Mouse (Mus musculus) neutrophil, adult 65 days (primary cell): ENCODE data around the gene Wfdc18. TPM values are rescaled to one million over a fixed set of nuclear protein-coding genes. Genes with fewer than 3 reads are reported as not detected.

ENCODE experiments used
- total RNA-seq: library from RNA; stranded (reverse); gene quantifications from 2 replicates; pipeline ENCODE4 v1.2.4, GENCODE M21; 2023

Wfdc18 gene
- total RNA-seq = not detected in 2 replicates

GRCm38 (mm10) chr11:83708715-83709114 is at the start of gene Wfdc18:
TSS of gene Wfdc18 (plus strand) at chr11:83709015.

GRCm38 (mm10) chr11:83662204-83662603 is 46.6 kb upstream of the Wfdc18 start, which contains the start of gene Ccl4:
TSS of gene Ccl4 (plus strand) at chr11:83662584.

GRCm38 (mm10) chr11:83703705-83704104 is 5.1 kb upstream of the Wfdc18 start, which contains the start of gene Wfdc17:
TSS of gene Wfdc17 (plus strand) at chr11:83703991.

GRCm38 (mm10) chr11:83746681-83747080 is 37.9 kb downstream of the Wfdc18 start, which contains the start of gene Wfdc21:
TSS of gene Wfdc21 (plus strand) at chr11:83746940.

GRCm38 (mm10) chr11:83753581-83754181 is 44.9 kb downstream of the Wfdc18 start, which contains the start of gene Heatr6:
TSS of gene Heatr6 (plus strand) at chr11:83753696.

Other genes starting within 250 kb of the Wfdc18 start
- gene Mmp28, start 245.9 kb upstream of the Wfdc18 start, total RNA-seq = 1.5 and 1.7 TPM in 2 replicates
- 61.8 and 81.9 TPM in 2 replicates for gene Taf15, start 235.9 kb upstream of the Wfdc18 start, total RNA-seq
- gene Heatr9, start 186.8 kb upstream of the Wfdc18 start, total RNA-seq = not detected in 2 replicates
- gene Ccl5, start 178.5 kb upstream of the Wfdc18 start, total RNA-seq = not detected in 2 replicates
- gene Ccl9, start 130.4 kb upstream of the Wfdc18 start, total RNA-seq = 59.9 and 130 TPM in 2 replicates
- 672 and 1,042 TPM in 2 replicates for gene Ccl6, start 115.9 kb upstream of the Wfdc18 start, total RNA-seq
- gene Rpl9-ps1, start 63.4 kb upstream of the Wfdc18 start, total RNA-seq = not detected in 2 replicates
- gene Ccl3, start 59.7 kb upstream of the Wfdc18 start, total RNA-seq = 78.2 and 98.1 TPM in 2 replicates
- 18.8 and 19.9 TPM in 2 replicates for gene Ccl4, start 46.4 kb upstream of the Wfdc18 start, total RNA-seq
- 38.1 and 51.9 TPM in 2 replicates for gene Wfdc17, start 5.0 kb upstream of the Wfdc18 start, total RNA-seq
- 677 and 813 TPM in 2 replicates for gene Wfdc21, start 37.9 kb downstream of the Wfdc18 start, total RNA-seq
- 28.1 and 35.7 TPM in 2 replicates for gene Heatr6, start 44.7 kb downstream of the Wfdc18 start, total RNA-seq
- gene Hnf1b, start 141.0 kb downstream of the Wfdc18 start, total RNA-seq = not detected in 2 replicates
- gene Ddx52, start 233.0 kb downstream of the Wfdc18 start, total RNA-seq = 25.2 and 26.1 TPM in 2 replicates